Mouse (Mus musculus): ENCODE results near the gene Jak1. TPM values are rescaled to one million over a fixed set of nuclear protein-coding genes. Genes with fewer than 3 reads are reported as not detected.

Gene Jak1
- polyA plus RNA-seq, 1 experiment from 2014 or later: 84.0 TPM

GRCm38 (mm10) chr4:101155541-101155940 is 109.5 kb downstream of the Jak1 start:
- no peak for ATAC-seq (ENCODE audit: low FRiP score, low read depth)
- no peak overlapping the region for H3K27ac ChIP-seq (replicated peaks)
- no peaks in the 10 kb centered on the region for H3K4me1 ChIP-seq (replicated peaks)
- no peaks in the 10 kb centered on the region for H3K9me3 ChIP-seq
- H3K27me3 ChIP-seq: no peaks in the 10 kb centered on the region
- WGBS: 87% methylated on average over 4 of the region's 4 CpGs
- peaks cover 22% of the 10 kb centered on the region for H3K36me3 ChIP-seq
- H3K9ac ChIP-seq: no peak overlapping the region
- H3K4me3 ChIP-seq: no peak overlapping the region
- H3K4me2 ChIP-seq: no peak overlapping the region

GRCm38 (mm10) chr4:101146891-101147655 is 118.0 kb downstream of the Jak1 start:
- WGBS: 90% methylated on average over 11 of the region's 11 CpGs
- H3K9me3 ChIP-seq: no peaks in the 10 kb centered on the region
- no peak overlapping the region for H3K4me3 ChIP-seq
- no peak overlapping the region for H3K4me2 ChIP-seq
- no peak overlapping the region for H3K9ac ChIP-seq
- H3K36me3 ChIP-seq: no peaks in the 10 kb centered on the region
- H3K27me3 ChIP-seq: no peaks in the 10 kb centered on the region
- no peak overlapping the region for H3K27ac ChIP-seq (replicated peaks)
- H3K4me1 ChIP-seq (replicated peaks): peaks cover 16% of the 10 kb centered on the region
- ATAC-seq (ENCODE audit: low FRiP score, low read depth): no peak

GRCm38 (mm10) chr4:101146047-101146745 is 118.9 kb downstream of the Jak1 start:
- Histone ChIP-seq H3K4me2 (peak overlapping the region; percentile 47), H3K4me1 (replicated peaks) (peaks cover 16% of the 10 kb centered on the region), H3K27me3 (no peaks in the 10 kb centered on the region), H3K4me3 (no peak overlapping the region), H3K9me3 (no peaks in the 10 kb centered on the region), H3K36me3 (no peaks in the 10 kb centered on the region), H3K9ac (no peak overlapping the region), H3K27ac (replicated peaks) (0 out of 2 replicates have a peak overlapping the region, but pooled peaks have one; percentile 25)
- WGBS: 22% methylated on average over 9 of the region's 9 CpGs
- ATAC-seq (ENCODE audit: low FRiP score, low read depth): peak; percentile 87

- no peaks in the 10 kb centered on the region for H3K27me3 ChIP-seq
- no peak overlapping the region; the same call in 1 of the 2 replicates for H3K27ac ChIP-seq (replicated peaks)
- H3K9ac ChIP-seq: no peak overlapping the region
- no peak for ATAC-seq (ENCODE audit: low FRiP score, low read depth)
- 68% methylated on average over 7 of the region's 7 CpGs for WGBS
- H3K36me3 ChIP-seq: no peaks in the 10 kb centered on the region
- H3K9me3 ChIP-seq: no peaks in the 10 kb centered on the region
- no peak overlapping the region for H3K4me3 ChIP-seq
- H3K4me2 ChIP-seq: no peak overlapping the region
- H3K4me1 ChIP-seq (replicated peaks): peaks cover 16% of the 10 kb centered on the region
Observed at GRCm38 (mm10) chr4:101144790-101145189, 120.3 kb downstream of the Jak1 start.

GRCm38 (mm10) chr4:101144361-101144760 is 120.7 kb downstream of the Jak1 start:
- no peak overlapping the region for H3K9ac ChIP-seq
- H3K4me1 ChIP-seq (replicated peaks): peaks cover 16% of the 10 kb centered on the region
- 45% methylated on average over 4 of the region's 4 CpGs for WGBS
- ATAC-seq (ENCODE audit: low FRiP score, low read depth): no peak
- no peaks in the 10 kb centered on the region for H3K27me3 ChIP-seq
- no peaks in the 10 kb centered on the region for H3K36me3 ChIP-seq
- no peak overlapping the region for H3K4me2 ChIP-seq
- no peaks in the 10 kb centered on the region for H3K9me3 ChIP-seq
- H3K4me3 ChIP-seq: no peak overlapping the region
- no peak overlapping the region for H3K27ac ChIP-seq (replicated peaks)

- no peaks in the 10 kb centered on the region for H3K36me3 ChIP-seq
- WGBS: 43% methylated on average over 4 of the region's 4 CpGs
- no peaks in the 10 kb centered on the region for H3K9me3 ChIP-seq
- no peaks in the 10 kb centered on the region for H3K27me3 ChIP-seq
- H3K9ac ChIP-seq: no peak overlapping the region
- H3K4me2 ChIP-seq: no peak overlapping the region
- H3K4me1 ChIP-seq (replicated peaks): peaks cover 16% of the 10 kb centered on the region
- no peak overlapping the region for H3K27ac ChIP-seq (replicated peaks)
- no peak for ATAC-seq (ENCODE audit: low FRiP score, low read depth)
- no peak overlapping the region for H3K4me3 ChIP-seq
Observed at GRCm38 (mm10) chr4:101143901-101144300, 121.2 kb downstream of the Jak1 start.

- Histone ChIP-seq H3K27ac (replicated peaks) (no peak overlapping the region), H3K4me3 (no peak overlapping the region), H3K9ac (no peak overlapping the region), H3K4me2 (no peak overlapping the region), H3K27me3 (no peaks in the 10 kb centered on the region), H3K9me3 (no peaks in the 10 kb centered on the region), H3K36me3 (no peaks in the 10 kb centered on the region), H3K4me1 (replicated peaks) (peaks cover 16% of the 10 kb centered on the region)
- WGBS: 81% methylated on average over 5 of the region's 5 CpGs
- ATAC-seq (ENCODE audit: low FRiP score, low read depth): no peak
Observed at GRCm38 (mm10) chr4:101141768-101142167, 123.3 kb downstream of the Jak1 start.

GRCm38 (mm10) chr4:101137975-101138374 is 127.1 kb downstream of the Jak1 start:
- H3K27ac ChIP-seq (replicated peaks): no peak overlapping the region
- no peak for ATAC-seq (ENCODE audit: low FRiP score, low read depth)
- H3K4me3 ChIP-seq: no peak overlapping the region
- 68% methylated on average over 11 of the region's 11 CpGs for WGBS
- H3K4me2 ChIP-seq: no peak overlapping the region
- H3K4me1 ChIP-seq (replicated peaks): no peaks in the 10 kb centered on the region
- no peaks in the 10 kb centered on the region for H3K36me3 ChIP-seq
- H3K9me3 ChIP-seq: no peaks in the 10 kb centered on the region
- H3K27me3 ChIP-seq: no peaks in the 10 kb centered on the region
- no peak overlapping the region for H3K9ac ChIP-seq

- ATAC-seq (ENCODE audit: low FRiP score, low read depth): no peak
- WGBS: 90% methylated on average over 14 of the region's 14 CpGs
- H3K4me3 ChIP-seq: no peak overlapping the region
- H3K27me3 ChIP-seq: no peaks in the 10 kb centered on the region
- H3K27ac ChIP-seq (replicated peaks): no peak overlapping the region
- H3K4me2 ChIP-seq: no peak overlapping the region
- H3K9ac ChIP-seq: no peak overlapping the region
- H3K36me3 ChIP-seq: no peaks in the 10 kb centered on the region
- H3K9me3 ChIP-seq: no peaks in the 10 kb centered on the region
- H3K4me1 ChIP-seq (replicated peaks): no peaks in the 10 kb centered on the region
Observed at GRCm38 (mm10) chr4:101135909-101136308, 129.2 kb downstream of the Jak1 start.

GRCm38 (mm10) chr4:101135013-101135412 is 130.1 kb downstream of the Jak1 start:
- no peaks in the 10 kb centered on the region for H3K4me1 ChIP-seq (replicated peaks)
- ATAC-seq (ENCODE audit: low FRiP score, low read depth): no peak
- H3K4me3 ChIP-seq: no peak overlapping the region
- no peak overlapping the region for H3K27ac ChIP-seq (replicated peaks)
- no peaks in the 10 kb centered on the region for H3K36me3 ChIP-seq
- H3K27me3 ChIP-seq: no peaks in the 10 kb centered on the region
- no peak overlapping the region for H3K9ac ChIP-seq
- H3K4me2 ChIP-seq: no peak overlapping the region
- H3K9me3 ChIP-seq: no peaks in the 10 kb centered on the region
- 77% methylated on average over 8 of the region's 8 CpGs for WGBS

- no peaks in the 10 kb centered on the region for H3K9me3 ChIP-seq
- ATAC-seq (ENCODE audit: low FRiP score, low read depth): no peak
- no peak overlapping the region for H3K9ac ChIP-seq
- no peaks in the 10 kb centered on the region for H3K36me3 ChIP-seq
- H3K27me3 ChIP-seq: no peaks in the 10 kb centered on the region
- no peaks in the 10 kb centered on the region for H3K4me1 ChIP-seq (replicated peaks)
- no peak overlapping the region for H3K4me2 ChIP-seq
- H3K4me3 ChIP-seq: no peak overlapping the region
- H3K27ac ChIP-seq (replicated peaks): no peak overlapping the region
- 83% methylated on average over 7 of the region's 7 CpGs for WGBS
Observed at GRCm38 (mm10) chr4:101121002-101121401, 144.1 kb downstream of the Jak1 start.

- H3K27me3 ChIP-seq: no peaks in the 10 kb centered on the region
- H3K4me1 ChIP-seq (replicated peaks): no peaks in the 10 kb centered on the region
- no peak overlapping the region for H3K4me3 ChIP-seq
- peaks cover 9% of the 10 kb centered on the region; the same call in 1 of the 2 replicates for H3K9me3 ChIP-seq
- WGBS: 88% methylated on average over 12 of the region's 12 CpGs
- no peak overlapping the region for H3K9ac ChIP-seq
- ATAC-seq (ENCODE audit: low FRiP score, low read depth): no peak
- H3K4me2 ChIP-seq: no peak overlapping the region
- H3K27ac ChIP-seq (replicated peaks): no peak overlapping the region
- peaks cover 14% of the 10 kb centered on the region for H3K36me3 ChIP-seq
Observed at GRCm38 (mm10) chr4:101107122-101107521, 158.0 kb downstream of the Jak1 start.
